Mouse (Mus musculus) ES-Bruce4 (cell line): ENCODE measurements at regions not wholly inside any gene's neighbourhood (a gene's known extent, or its start where the extent isn't known, plus 50 kb on each side); places are given as distances from the start of the nearest gene placed in this dataset.

Experiments
- H3K27ac ChIP-seq: 2 replicates; pipeline ENCODE4 v1.5.1; 2012; ENCODE audit warnings: low read length, inconsistent platforms; ENCODE audit not compliant: insufficient read depth
- H3K27me3 ChIP-seq: 2 replicates; pipeline ENCODE4 v1.6.1; 2012; ENCODE audit warnings: mild to moderate bottlenecking, low read length, inconsistent platforms; ENCODE audit not compliant: control insufficient read depth, poor library complexity, insufficient read depth, severe bottlenecking
- H3K36me3 ChIP-seq: 2 replicates; pipeline ENCODE4 v1.6.1; 2012; ENCODE audit warnings: inconsistent platforms, mild to moderate bottlenecking, low read length, moderate library complexity; ENCODE audit not compliant: control insufficient read depth, poor library complexity, insufficient read depth, severe bottlenecking
- H3K4me1 ChIP-seq: one replicate; pipeline ENCODE4 v1.8.1; 2011; ENCODE audit warnings: low read length; ENCODE audit not compliant: control insufficient read depth, insufficient read depth
- H3K4me3 ChIP-seq: 2 replicates; pipeline ENCODE4 v1.5.1; 2011; ENCODE audit warnings: low read depth, mild to moderate bottlenecking, low read length
- H3K9ac ChIP-seq: 2 replicates; pipeline ENCODE4 v1.6.1; 2012; ENCODE audit warnings: low read depth, mild to moderate bottlenecking, inconsistent platforms; ENCODE audit not compliant: poor library complexity, severe bottlenecking
- H3K9me3 ChIP-seq: replicated peaks from 2 replicates; pipeline ENCODE4 v1.6.1; 2012; ENCODE audit warnings: mild to moderate bottlenecking, low read length, inconsistent platforms; ENCODE audit not compliant: control insufficient read depth, poor library complexity, insufficient read depth, severe bottlenecking
- CTCF ChIP-seq: IDR thresholded peaks from one replicate; pipeline ENCODE4 v1.8.1; 2011; ENCODE audit warnings: low read depth, low read length
- EP300 ChIP-seq: IDR thresholded peaks from 2 replicates; pipeline ENCODE4 v1.6.1; 2011; ENCODE audit warnings: low read depth, low read length; ENCODE audit not compliant: insufficient read depth
- POLR2A ChIP-seq: IDR thresholded peaks from one replicate; pipeline ENCODE4 v1.8.1; 2011; ENCODE audit warnings: low read length; ENCODE audit not compliant: insufficient read depth

DNA sequence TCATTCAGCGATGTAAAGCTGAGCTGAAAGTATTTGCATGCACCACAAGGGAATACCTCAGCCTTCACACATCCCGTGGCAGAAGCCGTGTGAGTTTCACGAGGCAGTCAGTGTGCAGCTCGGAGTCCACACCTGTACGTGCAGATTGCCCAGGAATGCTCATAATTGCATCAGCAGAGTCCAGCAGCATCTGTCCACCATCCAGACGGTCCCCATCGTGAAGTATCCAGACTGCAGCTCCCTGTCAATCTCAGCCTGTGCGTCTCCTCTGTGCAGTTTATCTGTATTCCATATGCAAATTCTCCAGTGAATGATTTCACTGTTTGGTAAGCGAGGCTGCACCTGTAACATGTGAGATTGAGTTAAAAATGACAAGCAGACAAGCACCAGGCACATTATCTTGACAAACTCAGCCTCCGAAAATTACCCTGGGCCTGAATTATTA, 227.2 kb upstream of the Adamts16 start:
- no peak overlapping the region for H3K4me3 ChIP-seq
- TF ChIP-seq POLR2A: no peak
- TF ChIP-seq CTCF: no peak
- TF ChIP-seq EP300: no peak
- H3K27ac ChIP-seq: no peak overlapping the region
- H3K36me3 ChIP-seq: no peaks in the 10 kb centered on the region
- H3K9me3 ChIP-seq: no peaks in the 10 kb centered on the region
- H3K27me3 ChIP-seq: no peaks in the 10 kb centered on the region
- no peak overlapping the region for H3K9ac ChIP-seq
- no peaks in the 10 kb centered on the region for H3K4me1 ChIP-seq

- H3K36me3 ChIP-seq: no peaks in the 10 kb centered on the region
- H3K27ac ChIP-seq: no peak overlapping the region
- H3K9me3 ChIP-seq: no peaks in the 10 kb centered on the region
- TF ChIP-seq POLR2A: no peak
- TF ChIP-seq CTCF: no peak
- TF ChIP-seq EP300: no peak
- no peaks in the 10 kb centered on the region for H3K27me3 ChIP-seq
- no peak overlapping the region for H3K4me3 ChIP-seq
- H3K4me1 ChIP-seq: no peaks in the 10 kb centered on the region
- no peak overlapping the region for H3K9ac ChIP-seq
Observed at GRCm38 (mm10) chr13:71068011-71068410, 226.4 kb upstream of the Adamts16 start.

GRCm38 (mm10) chr13:71065568-71065967, 224.0 kb upstream of the Adamts16 start:
- H3K9me3 ChIP-seq: no peaks in the 10 kb centered on the region
- no peak overlapping the region for H3K4me3 ChIP-seq
- no peaks in the 10 kb centered on the region for H3K4me1 ChIP-seq
- H3K36me3 ChIP-seq: no peaks in the 10 kb centered on the region
- no peak overlapping the region for H3K27ac ChIP-seq
- H3K27me3 ChIP-seq: no peaks in the 10 kb centered on the region
- no peak for TF ChIP-seq POLR2A
- TF ChIP-seq EP300: no peak
- TF ChIP-seq CTCF: no peak
- H3K9ac ChIP-seq: no peak overlapping the region

DNA sequence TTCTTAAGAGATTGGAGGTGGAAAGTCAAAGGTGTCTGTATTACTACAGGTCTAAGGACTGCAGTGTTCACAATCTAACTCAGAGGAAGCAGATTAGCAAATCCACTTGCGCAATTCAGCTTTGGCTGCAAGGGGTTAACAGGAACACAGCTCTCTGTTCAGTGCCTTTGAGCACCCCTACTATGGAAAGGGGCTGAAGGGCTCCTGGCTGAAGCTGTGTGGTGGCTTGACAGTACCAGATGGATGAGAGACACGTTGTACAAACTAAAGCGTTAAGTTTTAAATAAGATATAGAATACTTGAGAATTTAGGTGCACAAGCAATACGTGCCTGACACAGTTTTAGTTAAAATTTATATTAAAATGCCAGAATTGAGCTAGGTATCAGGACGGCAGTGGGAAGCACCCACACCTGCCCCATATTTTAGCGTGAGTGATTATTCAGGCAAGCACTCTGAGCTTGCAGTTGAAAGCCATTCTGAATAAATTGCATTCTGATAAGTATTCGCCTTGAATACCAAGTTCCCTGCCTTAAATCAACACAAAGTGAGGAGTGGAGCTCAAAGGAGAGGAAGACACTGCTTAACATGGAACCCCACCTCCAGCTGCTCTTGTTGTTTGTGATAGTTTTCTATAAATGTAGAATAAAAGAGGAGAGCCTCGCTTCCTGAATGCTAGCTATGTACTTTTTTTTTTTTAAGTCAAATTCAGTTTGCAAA, 223.1 kb upstream of the Adamts16 start:
- no peak overlapping the region for H3K4me3 ChIP-seq
- no peaks in the 10 kb centered on the region for H3K27me3 ChIP-seq
- TF ChIP-seq POLR2A (no peak), EP300 (no peak), CTCF (no peak)
- no peaks in the 10 kb centered on the region for H3K4me1 ChIP-seq
- H3K9me3 ChIP-seq: no peaks in the 10 kb centered on the region
- H3K36me3 ChIP-seq: no peaks in the 10 kb centered on the region
- H3K9ac ChIP-seq: no peak overlapping the region
- H3K27ac ChIP-seq: no peak overlapping the region

DNA sequence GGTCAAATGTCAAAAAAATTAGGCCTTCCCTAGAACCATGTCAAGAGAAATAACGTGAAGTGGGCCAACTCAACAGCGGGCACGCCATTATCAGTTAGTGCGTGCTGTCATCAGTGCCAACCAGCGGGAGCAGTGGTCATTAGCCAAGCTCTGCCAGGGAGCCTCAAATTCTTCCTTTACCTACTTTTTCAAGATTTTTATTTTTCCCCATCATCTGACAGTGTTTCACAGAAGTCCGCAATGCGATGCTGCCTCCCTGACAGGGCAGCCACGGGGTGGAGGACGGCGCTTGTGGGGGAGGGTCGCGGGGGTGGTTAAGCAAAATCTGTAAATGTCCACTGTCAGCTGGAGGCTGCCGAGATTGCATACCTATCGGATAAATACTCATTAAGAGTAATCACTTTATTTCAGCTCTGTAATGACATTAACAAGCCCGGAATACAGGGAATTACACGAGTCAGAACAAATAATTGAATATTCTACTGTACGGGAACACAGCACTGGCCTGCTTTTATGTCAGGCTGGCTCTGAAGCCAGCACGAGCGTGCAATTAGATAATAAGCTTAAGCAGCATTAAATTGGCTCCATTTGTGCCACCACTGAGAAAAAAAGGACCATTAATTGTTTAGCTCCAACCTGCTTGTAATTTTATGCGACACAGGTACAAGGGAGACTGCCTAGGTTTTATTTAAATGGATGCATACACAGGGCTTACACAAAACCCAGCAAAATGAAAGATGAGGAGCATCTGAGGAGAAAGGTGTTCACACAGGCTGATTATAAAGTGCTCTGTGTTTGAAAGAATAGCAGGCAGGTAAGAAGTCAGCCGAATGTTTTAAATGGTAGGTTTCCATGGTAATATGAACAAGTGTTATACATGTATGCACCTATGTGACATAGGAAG, 212.0 kb upstream of the Adamts16 start:
- H3K27ac ChIP-seq: no peak overlapping the region
- H3K9me3 ChIP-seq: no peaks in the 10 kb centered on the region
- H3K4me1 ChIP-seq: no peaks in the 10 kb centered on the region
- H3K27me3 ChIP-seq: no peaks in the 10 kb centered on the region
- no peak overlapping the region for H3K4me3 ChIP-seq
- no peaks in the 10 kb centered on the region for H3K36me3 ChIP-seq
- no peak overlapping the region for H3K9ac ChIP-seq
- TF ChIP-seq EP300 (no peak), POLR2A (no peak), CTCF (no peak)

GRCm38 (mm10) chr13:71050646-71051045, 209.0 kb upstream of the Adamts16 start:
- Histone ChIP-seq H3K4me1 (no peaks in the 10 kb centered on the region), H3K9ac (no peak overlapping the region), H3K27me3 (no peaks in the 10 kb centered on the region), H3K4me3 (no peak overlapping the region), H3K27ac (no peak overlapping the region), H3K36me3 (no peaks in the 10 kb centered on the region), H3K9me3 (no peaks in the 10 kb centered on the region)
- TF ChIP-seq POLR2A: no peak
- no peak for TF ChIP-seq EP300
- TF ChIP-seq CTCF: no peak
